Mouse (Mus musculus) cortical plate, adult 2 months (tissue): ENCODE results near the gene Elp4. TPM values are rescaled to one million over a fixed set of nuclear protein-coding genes. Genes with fewer than 3 reads are reported as not detected.

Source experiments
- H3K27ac ChIP-seq: fragments of 200-500 bp; 2 replicates; pipeline ENCODE4 v1.5.1; 2012; ENCODE audit warnings: low read length, control low read depth, inconsistent platforms; ENCODE audit not compliant: insufficient read depth
- H3K4me1 ChIP-seq: fragments of 200-500 bp; 2 replicates; pipeline ENCODE4 v1.6.1; 2011; ENCODE audit warnings: low read length; ENCODE audit not compliant: control insufficient read depth, insufficient read depth
- H3K4me3 ChIP-seq: fragments of 200-500 bp; 2 replicates; pipeline ENCODE4 v1.5.1; 2011; ENCODE audit warnings: mild to moderate bottlenecking, low read length, control low read depth; ENCODE audit not compliant: insufficient read depth
- CTCF ChIP-seq: fragments of 200-500 bp; IDR thresholded peaks from 2 replicates; pipeline ENCODE4 v1.5.1; 2011; ENCODE audit warnings: mild to moderate bottlenecking, control low read depth, low read length; ENCODE audit not compliant: insufficient read depth; ENCODE audit errors: extremely low read depth
- POLR2A ChIP-seq: fragments of 200-500 bp; IDR thresholded peaks from 2 replicates; pipeline ENCODE4 v1.6.1; 2011; ENCODE audit warnings: mild to moderate bottlenecking, low read length, control low read depth; ENCODE audit not compliant: insufficient read depth; ENCODE audit errors: extremely low read depth
- polyA plus RNA-seq: library from polyadenylated mRNA; depleted of rRNA; stranded (reverse); fragments of >200 nt; gene quantifications from 2 replicates; pipeline ENCODE4 v1.2.3, GENCODE M21; 2012

The Elp4 gene
- polyA plus RNA-seq, 1 experiment = 9.0 TPM

GRCm38 (mm10) chr2:105904757-105905146 is 388 bp upstream of the Elp4 start:
- peak overlapping the region; percentile 90 for H3K4me3 ChIP-seq
- no peaks in the 10 kb centered on the region for H3K4me1 ChIP-seq
- no peak for TF ChIP-seq POLR2A
- TF ChIP-seq CTCF = no peak
- no peak overlapping the region for H3K27ac ChIP-seq

- Histone ChIP-seq H3K4me1 (no peaks in the 10 kb centered on the region), H3K27ac (no peak overlapping the region), H3K4me3 (no peak overlapping the region)
- TF ChIP-seq POLR2A (no peak), CTCF (no peak)
Observed at GRCm38 (mm10) chr2:105890816-105891215, 13.5 kb downstream of the Elp4 start.

- TF ChIP-seq POLR2A (no peak), CTCF (no peak)
- H3K4me1 ChIP-seq = no peaks in the 10 kb centered on the region
- H3K27ac ChIP-seq = no peak overlapping the region
- no peak overlapping the region for H3K4me3 ChIP-seq
Observed at GRCm38 (mm10) chr2:105873403-105873802, 31.0 kb downstream of the Elp4 start.

- Histone ChIP-seq H3K27ac (no peak overlapping the region; the same call in 1 of the 2 replicates), H3K4me3 (no peak overlapping the region), H3K4me1 (no peaks in the 10 kb centered on the region)
- no peak for TF ChIP-seq CTCF
- no peak for TF ChIP-seq POLR2A
Observed at GRCm38 (mm10) chr2:105854740-105855139, 49.6 kb downstream of the Elp4 start.

GRCm38 (mm10) chr2:105852971-105853370 is 51.4 kb downstream of the Elp4 start:
- Histone ChIP-seq H3K27ac (no peak overlapping the region), H3K4me1 (no peaks in the 10 kb centered on the region), H3K4me3 (no peak overlapping the region)
- TF ChIP-seq POLR2A (no peak), CTCF (no peak)

- Histone ChIP-seq H3K4me3 (no peak overlapping the region), H3K4me1 (no peaks in the 10 kb centered on the region), H3K27ac (no peak overlapping the region)
- TF ChIP-seq POLR2A (no peak), CTCF (no peak)
Observed at GRCm38 (mm10) chr2:105851714-105852293, 52.6 kb downstream of the Elp4 start.

GRCm38 (mm10) chr2:105843151-105843550 is 61.2 kb downstream of the Elp4 start:
- no peak overlapping the region for H3K4me3 ChIP-seq
- H3K27ac ChIP-seq = no peak overlapping the region
- H3K4me1 ChIP-seq = no peaks in the 10 kb centered on the region
- TF ChIP-seq POLR2A (no peak), CTCF (no peak)

- Histone ChIP-seq H3K27ac (no peak overlapping the region), H3K4me3 (no peak overlapping the region), H3K4me1 (no peaks in the 10 kb centered on the region)
- TF ChIP-seq POLR2A = no peak
Observed at GRCm38 (mm10) chr2:105817965-105818364, 86.4 kb downstream of the Elp4 start.

GRCm38 (mm10) chr2:105815170-105815569 is 89.2 kb downstream of the Elp4 start:
- Histone ChIP-seq H3K4me3 (no peak overlapping the region), H3K4me1 (no peaks in the 10 kb centered on the region), H3K27ac (no peak overlapping the region)
- TF ChIP-seq POLR2A = no peak
- TF ChIP-seq CTCF = no peak

- no peak for TF ChIP-seq CTCF
- TF ChIP-seq POLR2A = no peak
- Histone ChIP-seq H3K27ac (no peak overlapping the region), H3K4me3 (no peak overlapping the region), H3K4me1 (no peaks in the 10 kb centered on the region)
Observed at GRCm38 (mm10) chr2:105813041-105813440, 91.3 kb downstream of the Elp4 start.

GRCm38 (mm10) chr2:105810286-105810685 is 94.1 kb downstream of the Elp4 start:
- no peak overlapping the region for H3K27ac ChIP-seq
- TF ChIP-seq CTCF (no peak), POLR2A (no peak)
- H3K4me3 ChIP-seq = no peak overlapping the region
- no peaks in the 10 kb centered on the region for H3K4me1 ChIP-seq
